Mouse (Mus musculus) heart, adult 2 months (tissue): ENCODE results near the gene Kitl.

Experiments used
- CTCF ChIP-seq: fragments of 200-600 bp; IDR thresholded peaks from 2 replicates; pipeline ENCODE4 v1.8.1; 2022; ENCODE audit warnings: antibody characterized with exemption, mild to moderate bottlenecking, moderate library complexity
- EP300 ChIP-seq: fragments of 200-500 bp; IDR thresholded peaks from 2 replicates; pipeline ENCODE4 v1.6.1; 2011; ENCODE audit warnings: low read depth, low read length, control low read depth; ENCODE audit not compliant: insufficient read depth
- POLR2A ChIP-seq: fragments of 200-500 bp; IDR thresholded peaks from 2 replicates; pipeline ENCODE4 v1.6.1; 2011; ENCODE audit warnings: mild to moderate bottlenecking, low read depth, low read length, control low read depth; ENCODE audit not compliant: insufficient read depth

GRCm38 (mm10) chr10:99986745-99987144 is 28.7 kb upstream of the Kitl start:
- TF ChIP-seq CTCF (no peak), EP300 (no peak), POLR2A (no peak)
